Mouse (Mus musculus): ENCODE measurements around the gene Capzb.

Capzb gene

GRCm38 (mm10) chr4:139234261-139234660, 41.6 kb downstream of the Capzb start:
- no peak for DNase-seq (ENCODE audit: low read depth, low spot score)

- DNase-seq (ENCODE audit: low read depth, low spot score), result no peak
These were observed 42.9 kb downstream of the Capzb start for GRCm38 (mm10) chr4:139235556-139235955.

- no peak for DNase-seq (ENCODE audit: low read depth, low spot score)
These were observed 45.9 kb downstream of the Capzb start for GRCm38 (mm10) chr4:139238612-139239011.

GRCm38 (mm10) chr4:139240334-139240733, 47.6 kb downstream of the Capzb start:
- DNase-seq (ENCODE audit: low read depth, low spot score), result no peak

- DNase-seq (ENCODE audit: low read depth, low spot score), result peak; percentile 30
These were observed 49.2 kb downstream of the Capzb start for GRCm38 (mm10) chr4:139241678-139242606.

- DNase-seq (ENCODE audit: low read depth, low spot score), result no peak
These were observed 49.9 kb downstream of the Capzb start for GRCm38 (mm10) chr4:139242607-139242955.

GRCm38 (mm10) chr4:139244176-139244575, 51.5 kb downstream of the Capzb start:
- no peak for DNase-seq (ENCODE audit: low read depth, low spot score)

- no peak for DNase-seq (ENCODE audit: low read depth, low spot score)
These were observed 52.1 kb downstream of the Capzb start for GRCm38 (mm10) chr4:139244766-139245165.

- DNase-seq (ENCODE audit: low read depth, low spot score), result no peak
These were observed 52.8 kb downstream of the Capzb start for GRCm38 (mm10) chr4:139245534-139245933.

- no peak for DNase-seq (ENCODE audit: low read depth, low spot score)
These were observed 53.6 kb downstream of the Capzb start for GRCm38 (mm10) chr4:139246130-139246877.

- DNase-seq (ENCODE audit: low read depth, low spot score), result no peak
These were observed 55.3 kb downstream of the Capzb start for GRCm38 (mm10) chr4:139247966-139248365.

GRCm38 (mm10) chr4:139248736-139249135, 56.0 kb downstream of the Capzb start:
- DNase-seq (ENCODE audit: low read depth, low spot score), result no peak

- DNase-seq (ENCODE audit: low read depth, low spot score), result no peak
These were observed 57.3 kb downstream of the Capzb start for GRCm38 (mm10) chr4:139250043-139250442.

- no peak for DNase-seq (ENCODE audit: low read depth, low spot score)
These were observed 58.2 kb downstream of the Capzb start for GRCm38 (mm10) chr4:139250886-139251285.

- peak; percentile 83 for DNase-seq (ENCODE audit: low read depth, low spot score)
These were observed 59.5 kb downstream of the Capzb start for GRCm38 (mm10) chr4:139252051-139252760.

GRCm38 (mm10) chr4:139253206-139253605, 60.5 kb downstream of the Capzb start:
- no peak for DNase-seq (ENCODE audit: low read depth, low spot score)

- no peak for DNase-seq (ENCODE audit: low read depth, low spot score)
These were observed 63.4 kb downstream of the Capzb start for GRCm38 (mm10) chr4:139256146-139256545.

GRCm38 (mm10) chr4:139256708-139257107, 64.0 kb downstream of the Capzb start:
- no peak for DNase-seq (ENCODE audit: low read depth, low spot score)

GRCm38 (mm10) chr4:139258621-139259301, 66.1 kb downstream of the Capzb start:
- no peak for DNase-seq (ENCODE audit: low read depth, low spot score)

GRCm38 (mm10) chr4:139259302-139259871, 66.7 kb downstream of the Capzb start:
- no peak for DNase-seq (ENCODE audit: low read depth, low spot score)

GRCm38 (mm10) chr4:139262981-139263380, 70.3 kb downstream of the Capzb start:
- no peak for DNase-seq (ENCODE audit: low read depth, low spot score)
